Mouse (Mus musculus) 416B (cell line): ENCODE results near the gene Sod3.

ENCODE experiments used
- DNase-seq: peaks from one replicate; pipeline ENCODE4 v3.0.0; 2011; ENCODE audit warnings: low read depth

The Sod3 gene

DNA sequence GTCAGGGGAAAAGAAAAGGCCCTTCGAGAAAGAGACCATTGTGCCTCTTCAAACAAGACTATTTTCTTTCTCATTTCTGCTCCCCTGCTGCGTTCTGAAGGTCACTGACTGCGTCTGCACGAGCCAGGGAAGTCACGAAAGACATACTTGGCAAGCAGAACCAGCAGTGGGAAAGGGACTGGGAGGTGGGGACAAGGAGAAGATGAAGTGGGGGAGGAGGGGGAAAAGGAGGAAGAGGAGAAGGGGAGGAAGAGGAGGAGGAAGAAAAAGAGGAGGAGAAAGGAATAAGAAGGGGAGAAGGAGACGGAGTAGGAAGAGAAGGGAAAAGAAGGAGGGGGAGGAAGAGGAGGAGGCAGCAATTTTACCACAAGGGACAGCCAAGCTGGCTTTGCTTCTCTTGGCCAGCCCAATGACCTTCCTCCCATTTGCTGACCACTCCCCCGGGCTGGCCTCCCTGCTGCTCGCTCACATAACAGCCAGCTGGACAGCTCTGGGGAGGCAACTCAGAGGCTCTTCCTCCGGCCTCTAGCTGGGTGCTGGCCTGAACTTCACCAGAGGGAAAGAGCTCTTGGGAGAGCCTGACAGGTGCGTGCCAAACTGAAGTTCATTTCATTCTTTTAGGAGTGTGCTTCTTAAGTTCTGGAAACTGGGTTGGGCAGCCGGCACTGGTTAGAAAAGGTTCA, at the start of gene Sod3:
TSS of gene Sod3 (plus strand) at position 324 of the 683 bp plus-strand sequence.
- DNase-seq = no peak

GRCm38 (mm10) chr5:52316926-52317325, 46.7 kb upstream of the Sod3 start:
- DNase-seq = no peak

DNA sequence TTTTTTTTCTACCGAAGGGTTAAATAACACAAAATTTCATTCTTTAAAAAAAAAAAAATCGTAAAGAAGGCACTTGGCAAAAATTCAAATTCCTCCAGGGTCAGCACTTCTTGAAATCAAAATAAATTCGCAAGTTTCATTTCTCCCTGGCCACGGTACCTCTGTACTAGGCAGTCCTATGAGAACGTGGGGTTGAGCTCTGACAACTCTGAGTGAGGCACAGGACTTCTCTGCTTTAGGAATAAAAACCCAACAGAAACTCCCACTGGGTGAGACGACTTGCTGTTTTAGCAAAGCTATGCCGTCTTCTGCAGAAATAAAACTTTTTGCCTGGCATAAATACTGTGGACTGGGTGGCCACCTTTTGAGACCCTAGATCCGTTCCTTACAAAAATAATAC, 44.1 kb upstream of the Sod3 start:
- DNase-seq = no peak

GRCm38 (mm10) chr5:52332120-52332519, 31.5 kb upstream of the Sod3 start:
- no peak for DNase-seq

DNA sequence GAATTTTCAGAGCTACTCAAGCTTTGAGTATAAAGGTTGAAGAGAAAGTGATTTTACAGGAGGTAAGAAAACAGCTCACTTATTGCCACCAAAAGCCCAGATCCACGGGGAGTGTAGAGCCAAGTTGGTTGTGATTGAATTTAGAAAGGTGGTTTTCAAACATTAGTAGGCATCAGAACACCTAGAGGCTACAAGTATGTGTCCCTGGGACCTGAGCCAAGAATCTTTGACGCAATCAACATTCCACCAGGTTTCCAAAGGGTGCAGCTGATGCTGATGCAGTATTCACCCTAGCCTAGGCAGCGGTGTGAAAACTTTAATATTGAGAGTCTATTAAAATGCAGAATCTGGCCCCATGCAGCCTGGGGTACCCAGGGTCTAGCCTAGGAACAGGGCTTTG, 28.0 kb upstream of the Sod3 start:
- no peak for DNase-seq

DNA sequence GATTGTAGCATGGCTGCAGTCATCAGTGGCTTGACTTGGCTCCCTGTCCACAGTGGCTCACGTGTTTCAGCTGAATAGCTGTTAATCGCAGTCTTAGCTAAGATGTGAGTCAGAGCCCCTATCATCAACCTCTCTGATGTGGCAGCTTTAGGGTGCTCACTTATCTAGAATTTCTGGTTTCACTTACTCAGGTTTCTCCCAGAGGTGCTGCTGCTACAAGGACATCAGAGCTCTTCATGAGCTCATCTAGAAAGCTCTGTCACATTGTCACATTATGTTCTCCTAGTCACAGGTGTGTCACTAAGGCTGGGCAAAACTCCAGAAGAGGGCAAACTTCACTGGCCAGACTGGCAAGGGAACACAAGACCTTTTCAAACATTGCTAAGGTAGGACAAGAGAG, 24.5 kb upstream of the Sod3 start:
- DNase-seq = no peak

DNA sequence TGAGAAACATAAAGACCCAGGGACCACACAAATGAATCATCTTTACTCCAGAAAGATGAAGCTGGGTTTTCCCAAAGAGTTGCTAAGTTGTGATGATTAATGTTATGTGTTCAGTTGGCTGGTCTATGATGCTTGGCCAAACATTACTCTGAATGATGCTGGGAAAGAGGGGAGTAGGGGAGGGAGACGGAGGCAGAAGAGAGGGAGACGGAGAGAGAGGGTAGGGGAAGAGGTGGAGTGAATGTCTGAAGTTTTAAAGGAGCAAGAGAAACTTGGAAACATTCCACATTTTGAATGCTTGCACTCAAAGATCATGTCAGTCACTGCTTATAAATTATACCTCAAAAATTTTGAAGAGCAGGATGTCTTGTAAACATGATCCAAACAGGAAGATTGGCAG, 16.7 kb upstream of the Sod3 start:
- DNase-seq = no peak

- DNase-seq = no peak
These were observed 13.1 kb upstream of the Sod3 start for GRCm38 (mm10) chr5:52350451-52350850.

GRCm38 (mm10) chr5:52351561-52351960, 12.0 kb upstream of the Sod3 start:
- DNase-seq = no peak

DNA sequence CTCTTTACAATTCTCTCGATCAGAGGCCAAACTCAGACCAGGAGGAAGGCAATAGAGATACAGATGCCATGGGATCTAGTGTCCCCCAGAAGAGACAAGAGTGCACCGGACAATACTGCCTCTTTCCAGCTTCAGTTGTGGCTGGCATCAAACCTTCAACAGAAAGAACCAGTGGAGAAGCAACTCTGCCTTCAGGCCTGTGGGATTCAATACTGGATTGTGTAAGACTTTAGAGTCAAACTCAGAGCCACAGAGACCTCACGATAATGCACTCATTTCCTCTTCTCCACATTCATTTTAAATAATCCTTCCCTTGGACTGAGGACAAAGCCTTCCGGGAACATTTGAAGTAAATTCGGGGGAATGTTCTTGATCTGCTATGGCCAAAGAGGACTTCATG, 10.9 kb upstream of the Sod3 start:
- no peak for DNase-seq

DNA sequence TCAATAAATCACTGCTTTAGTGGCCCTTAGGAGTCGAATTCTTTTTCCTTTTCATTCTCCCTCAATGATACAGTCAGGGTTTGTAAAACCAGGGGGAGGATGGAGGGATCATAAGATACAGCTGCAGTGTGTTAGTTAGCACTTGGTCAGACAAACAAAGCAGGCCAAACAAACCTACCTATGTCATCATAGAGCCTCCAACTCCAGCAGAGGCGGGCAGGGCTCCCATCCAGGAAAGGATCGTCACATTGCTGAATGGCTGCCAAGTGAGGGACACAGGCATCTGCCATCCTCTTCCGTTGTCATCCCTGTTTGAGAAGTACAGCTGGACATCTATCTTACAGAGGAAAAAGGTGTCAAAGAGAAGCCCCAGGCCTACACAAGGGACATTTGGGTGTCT, 9.2 kb upstream of the Sod3 start:
- no peak for DNase-seq

DNA sequence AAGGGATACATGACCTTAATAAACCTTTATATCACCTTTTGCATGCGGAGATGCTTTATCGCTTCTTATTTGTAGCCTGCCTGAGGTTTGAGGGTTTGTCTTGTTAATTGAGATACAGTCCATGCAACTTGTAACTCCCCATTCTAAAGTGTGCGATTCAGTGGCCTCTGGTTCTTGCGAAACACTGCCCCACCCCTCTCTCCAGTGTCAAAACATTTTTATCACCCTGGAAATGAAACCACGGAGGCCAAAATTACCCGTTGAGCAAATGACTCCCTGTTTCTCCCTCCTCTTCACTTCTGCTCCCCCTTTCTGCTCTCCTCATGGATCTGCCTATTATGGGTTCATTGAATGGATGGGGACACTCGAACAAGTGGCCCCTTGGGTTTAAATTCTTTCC, 8.0 kb upstream of the Sod3 start:
- DNase-seq = peak; percentile 40

- no peak for DNase-seq
These were observed 6.3 kb upstream of the Sod3 start for GRCm38 (mm10) chr5:52357175-52357754.

DNA sequence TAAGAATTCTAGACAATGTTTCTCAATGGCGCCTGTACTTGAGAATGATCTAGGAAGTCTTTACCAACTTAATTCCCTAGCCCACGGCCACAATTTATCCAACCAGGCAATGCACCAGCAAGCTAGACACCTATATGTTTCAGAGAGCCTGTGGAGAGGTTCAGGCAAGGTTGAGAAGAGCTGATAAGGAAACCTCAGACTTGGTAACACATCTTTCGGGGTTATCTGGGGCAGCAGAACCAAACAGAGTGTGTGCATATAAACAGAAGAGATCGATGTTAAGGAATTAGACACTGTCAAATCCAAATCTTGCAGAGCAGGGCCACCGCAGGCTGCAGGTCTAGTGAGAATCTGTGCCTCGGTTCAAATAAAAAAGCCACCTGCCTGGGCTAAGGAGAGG, 5.5 kb upstream of the Sod3 start:
- DNase-seq = peak; percentile 0

DNA sequence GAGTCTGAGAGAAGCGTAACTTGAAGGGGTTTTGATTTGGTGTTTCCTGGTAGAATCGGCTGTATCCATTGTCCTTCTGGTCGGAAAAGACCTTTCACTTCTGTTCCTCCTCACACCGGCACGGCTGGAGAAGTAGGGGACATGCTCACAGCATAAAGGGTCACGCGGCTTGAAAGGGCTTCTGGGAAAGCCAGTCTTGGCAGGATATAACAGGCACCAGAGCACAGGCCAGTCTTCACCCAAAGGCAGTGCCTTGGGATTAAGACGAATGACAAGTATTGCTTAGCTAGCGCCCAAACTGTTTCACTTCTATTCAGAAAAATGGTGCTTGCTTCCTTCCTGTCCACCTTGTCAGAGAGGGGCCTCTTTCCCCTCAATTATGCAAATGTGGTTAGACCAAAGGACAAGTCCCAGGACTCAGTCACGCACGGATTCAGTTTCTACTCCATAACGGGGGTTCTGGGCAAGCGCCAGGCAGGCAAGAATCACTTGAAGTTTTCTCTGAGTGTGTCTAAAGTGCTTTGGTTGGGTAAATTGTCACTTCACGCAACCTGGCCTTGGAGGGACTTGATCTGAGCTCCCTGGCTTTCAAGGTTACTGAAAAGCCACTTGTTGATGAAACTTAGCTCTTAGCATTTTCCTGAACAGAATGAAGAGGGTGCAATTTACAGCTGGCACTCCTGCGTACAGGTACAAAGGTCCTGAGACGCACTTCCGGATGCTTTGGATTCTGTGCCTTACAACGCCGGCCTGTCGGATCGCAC, 3.1 kb upstream of the Sod3 start:
- DNase-seq = no peak

DNA sequence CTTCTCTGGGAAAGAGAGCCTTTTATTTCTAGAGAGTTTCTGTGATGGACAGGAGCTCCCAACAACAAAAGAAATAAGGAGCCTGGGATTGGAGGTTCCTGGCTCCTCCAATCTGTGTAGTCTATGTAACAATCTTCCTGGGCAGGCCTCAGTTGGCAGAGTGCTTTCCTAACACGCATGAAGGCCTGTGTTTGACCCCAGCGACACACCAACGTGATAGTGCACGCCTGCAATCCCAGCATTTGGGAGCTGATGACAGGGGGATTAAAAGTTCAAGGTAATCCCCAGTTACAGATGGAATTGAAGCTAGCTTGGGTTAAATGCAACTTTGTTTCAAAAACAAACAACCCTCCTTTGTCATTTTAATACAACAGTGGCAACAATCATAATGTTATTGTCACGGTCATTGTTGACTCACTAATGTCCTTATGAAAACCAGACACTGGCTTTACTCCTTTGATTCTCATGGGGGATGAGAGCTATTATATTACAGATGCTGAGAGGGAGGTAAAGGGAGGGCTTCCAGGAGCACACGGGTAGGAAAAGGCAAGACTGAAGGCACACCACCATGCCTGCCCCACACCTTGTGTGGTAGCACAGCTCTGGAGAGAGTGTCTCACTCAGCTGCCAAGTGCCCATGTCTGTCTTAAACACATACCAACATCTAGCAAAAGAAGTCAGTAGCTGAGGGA, 669 bp upstream of the Sod3 start:
- DNase-seq = no peak

GRCm38 (mm10) chr5:52364521-52364920, 930 bp downstream of the Sod3 start:
- DNase-seq = no peak

DNA sequence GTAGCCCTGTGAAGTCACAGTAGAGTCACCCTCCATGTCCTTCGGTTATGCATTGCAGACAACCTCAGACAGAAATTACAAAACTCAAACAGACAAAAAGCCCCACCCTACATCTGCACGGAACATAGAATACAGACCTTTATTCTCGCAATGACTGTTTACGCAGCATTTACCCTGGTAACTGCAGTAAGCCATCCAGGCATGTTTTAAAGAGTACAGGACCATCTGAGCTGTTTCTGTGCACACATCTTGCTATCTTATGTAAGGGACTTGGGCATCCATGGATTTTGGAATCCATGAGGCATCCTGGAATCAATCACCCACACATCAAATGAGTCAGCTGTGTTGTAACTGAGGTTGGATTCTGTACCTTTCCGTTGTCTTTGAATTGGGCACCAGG, 2.3 kb downstream of the Sod3 start:
- no peak for DNase-seq

DNA sequence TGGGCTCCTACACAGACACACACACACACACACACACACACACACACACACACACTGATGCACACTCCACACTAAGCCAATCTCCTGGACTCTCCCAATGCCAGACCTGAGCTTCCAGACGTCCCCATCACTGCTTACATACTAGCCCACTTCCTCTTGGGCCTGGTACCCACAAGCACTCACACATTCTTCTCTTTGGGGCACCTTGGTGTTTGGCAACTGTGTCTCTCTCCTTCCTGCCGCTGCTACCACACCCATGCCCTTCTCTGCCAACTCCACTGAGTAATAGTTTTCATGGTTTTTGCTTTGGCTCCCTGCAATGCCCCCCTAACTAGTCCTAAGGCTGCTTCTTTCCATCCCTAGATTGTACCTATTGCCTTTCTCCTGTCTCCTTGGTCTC, 3.1 kb downstream of the Sod3 start:
- no peak for DNase-seq

GRCm38 (mm10) chr5:52367866-52368840, 4.6 kb downstream of the Sod3 start:
- no peak for DNase-seq

- DNase-seq = no peak
These were observed 7.3 kb downstream of the Sod3 start for GRCm38 (mm10) chr5:52370901-52371300.

- no peak for DNase-seq
These were observed 12.3 kb downstream of the Sod3 start for GRCm38 (mm10) chr5:52375847-52376246.
